Mouse (Mus musculus): ENCODE results near the gene Abca12. TPM values are rescaled to one million over a fixed set of nuclear protein-coding genes. Genes with fewer than 3 reads are reported as not detected.

Gene Abca12
- polyA plus RNA-seq, 1 experiment from 2014 or later, result 0.07 TPM

DNA sequence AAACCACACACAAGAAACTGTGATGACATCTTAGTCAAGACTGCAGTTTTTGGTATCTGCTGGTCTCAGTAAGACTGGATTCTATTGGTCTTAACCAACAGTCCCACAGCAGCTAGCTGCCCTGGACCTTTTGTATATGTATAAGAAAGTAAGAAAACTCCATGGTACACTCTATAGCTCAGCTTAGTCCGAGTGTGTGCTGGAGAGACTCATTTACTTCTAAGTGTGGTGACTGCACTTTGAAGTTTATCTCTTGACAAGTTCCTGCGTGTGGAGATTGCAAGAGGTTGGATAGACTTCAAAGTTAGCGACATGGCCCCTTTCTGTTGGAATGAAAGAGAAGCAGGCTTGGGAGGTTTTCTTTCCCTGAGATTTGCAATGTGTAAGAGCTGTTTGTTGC is 17.1 kb downstream of the Abca12 start:
- no peak overlapping the region for H3K9ac ChIP-seq (replicated peaks; ENCODE audit: low read depth, low read length)
- 84% methylated on average over 3 of the region's 3 CpGs for WGBS
- no peaks in the 10 kb centered on the region for H3K9me3 ChIP-seq (ENCODE audit: control insufficient read depth, low read length)
- no peak overlapping the region for H3K4me3 ChIP-seq (ENCODE audit: low read depth, low read length)
- no peaks in the 10 kb centered on the region for H3K27me3 ChIP-seq (ENCODE audit: control insufficient read depth, insufficient read depth, low read length)
- no peaks in the 10 kb centered on the region for H3K36me3 ChIP-seq (ENCODE audit: control insufficient read depth, insufficient read depth, low read length)
- H3K4me1 ChIP-seq (ENCODE audit: control insufficient read depth, insufficient read depth, low read length), result no peaks in the 10 kb centered on the region
- no peak for ATAC-seq (ENCODE audit: low read depth)
- H3K4me2 ChIP-seq (ENCODE audit: low read depth, low read length), result no peak overlapping the region
- no peak overlapping the region for H3K27ac ChIP-seq (ENCODE audit: low read depth, low read length)

DNA sequence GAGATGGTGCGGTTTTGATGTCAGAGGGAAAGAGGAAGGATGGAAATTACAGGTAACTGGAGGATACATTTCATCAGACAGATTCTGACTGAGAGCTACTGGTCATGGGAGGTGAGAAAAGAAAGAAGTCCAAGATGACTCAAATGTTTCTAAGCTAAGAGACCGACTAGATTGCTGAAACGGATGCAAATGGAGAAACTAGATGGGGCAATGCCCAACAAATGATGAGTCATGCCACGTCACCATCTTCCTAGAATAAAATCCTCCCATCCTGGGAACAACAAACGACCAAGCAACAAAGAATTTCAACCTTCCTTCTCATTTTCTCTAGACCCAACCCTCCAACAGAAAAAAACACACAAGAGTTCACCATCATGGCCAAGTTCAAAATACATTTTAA is 18.6 kb downstream of the Abca12 start:
- 91% methylated on average over 5 of the region's 5 CpGs for WGBS
- Histone ChIP-seq H3K4me2 (ENCODE audit: low read depth, low read length) (no peak overlapping the region), H3K4me1 (ENCODE audit: control insufficient read depth, insufficient read depth, low read length) (no peaks in the 10 kb centered on the region), H3K27ac (ENCODE audit: low read depth, low read length) (no peak overlapping the region), H3K36me3 (ENCODE audit: control insufficient read depth, insufficient read depth, low read length) (no peaks in the 10 kb centered on the region), H3K9ac (replicated peaks; ENCODE audit: low read depth, low read length) (no peak overlapping the region), H3K9me3 (ENCODE audit: control insufficient read depth, low read length) (no peaks in the 10 kb centered on the region), H3K27me3 (ENCODE audit: control insufficient read depth, insufficient read depth, low read length) (no peaks in the 10 kb centered on the region), H3K4me3 (ENCODE audit: low read depth, low read length) (no peak overlapping the region)
- no peak for ATAC-seq (ENCODE audit: low read depth)

DNA sequence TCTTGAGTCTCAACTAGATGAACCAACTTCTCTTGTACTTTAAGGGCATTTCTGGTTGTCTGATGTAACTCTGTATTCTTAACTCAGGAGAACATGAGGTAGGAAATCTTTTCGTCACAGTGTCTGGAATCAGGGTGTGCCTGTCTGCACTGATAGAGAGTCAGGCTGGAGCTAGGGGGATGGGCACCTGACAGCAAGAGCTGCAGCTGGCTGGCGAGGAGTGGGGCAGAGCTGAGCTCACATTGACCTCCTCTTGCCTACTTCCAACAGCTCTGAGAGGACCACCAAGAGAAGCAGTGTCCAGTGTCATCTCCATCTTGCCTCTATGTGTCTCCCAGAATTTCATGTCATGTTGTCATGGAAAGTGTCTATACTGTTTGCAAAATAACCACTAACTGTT is 20.5 kb downstream of the Abca12 start:
- H3K9ac ChIP-seq (replicated peaks; ENCODE audit: low read depth, low read length), result no peak overlapping the region
- H3K4me3 ChIP-seq (ENCODE audit: low read depth, low read length), result no peak overlapping the region
- 72% methylated on average over 2 of the region's 2 CpGs for WGBS
- H3K36me3 ChIP-seq (ENCODE audit: control insufficient read depth, insufficient read depth, low read length), result no peaks in the 10 kb centered on the region
- no peaks in the 10 kb centered on the region for H3K4me1 ChIP-seq (ENCODE audit: control insufficient read depth, insufficient read depth, low read length)
- no peaks in the 10 kb centered on the region for H3K27me3 ChIP-seq (ENCODE audit: control insufficient read depth, insufficient read depth, low read length)
- H3K4me2 ChIP-seq (ENCODE audit: low read depth, low read length), result no peak overlapping the region
- no peak overlapping the region for H3K27ac ChIP-seq (ENCODE audit: low read depth, low read length)
- no peaks in the 10 kb centered on the region for H3K9me3 ChIP-seq (ENCODE audit: control insufficient read depth, low read length)
- no peak for ATAC-seq (ENCODE audit: low read depth)

DNA sequence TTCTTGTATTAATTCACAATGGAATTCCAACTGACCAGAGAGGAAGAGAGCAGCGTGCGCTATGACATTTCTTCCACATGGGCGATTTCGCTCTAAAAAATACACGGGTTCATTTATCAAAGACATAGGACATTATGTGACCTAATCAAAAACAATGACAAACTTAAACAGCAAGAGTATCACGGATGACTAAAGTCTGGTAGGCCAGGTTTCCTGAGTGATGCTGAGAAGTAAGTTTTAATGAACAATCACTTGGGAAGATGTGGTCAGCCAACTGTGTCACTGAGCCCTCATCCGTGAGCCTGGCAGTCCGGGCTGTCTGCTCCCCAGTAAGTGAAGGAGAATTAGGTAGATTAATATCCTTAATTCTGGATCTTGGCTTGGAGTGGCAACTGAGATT is 21.2 kb downstream of the Abca12 start:
- Histone ChIP-seq H3K9me3 (ENCODE audit: control insufficient read depth, low read length) (no peaks in the 10 kb centered on the region), H3K36me3 (ENCODE audit: control insufficient read depth, insufficient read depth, low read length) (no peaks in the 10 kb centered on the region), H3K4me1 (ENCODE audit: control insufficient read depth, insufficient read depth, low read length) (no peaks in the 10 kb centered on the region), H3K27me3 (ENCODE audit: control insufficient read depth, insufficient read depth, low read length) (no peaks in the 10 kb centered on the region), H3K9ac (replicated peaks; ENCODE audit: low read depth, low read length) (no peak overlapping the region), H3K4me3 (ENCODE audit: low read depth, low read length) (no peak overlapping the region), H3K27ac (ENCODE audit: low read depth, low read length) (no peak overlapping the region), H3K4me2 (ENCODE audit: low read depth, low read length) (no peak overlapping the region)
- WGBS, result 90% methylated on average over 8 of the region's 8 CpGs
- ATAC-seq (ENCODE audit: low read depth), result no peak

DNA sequence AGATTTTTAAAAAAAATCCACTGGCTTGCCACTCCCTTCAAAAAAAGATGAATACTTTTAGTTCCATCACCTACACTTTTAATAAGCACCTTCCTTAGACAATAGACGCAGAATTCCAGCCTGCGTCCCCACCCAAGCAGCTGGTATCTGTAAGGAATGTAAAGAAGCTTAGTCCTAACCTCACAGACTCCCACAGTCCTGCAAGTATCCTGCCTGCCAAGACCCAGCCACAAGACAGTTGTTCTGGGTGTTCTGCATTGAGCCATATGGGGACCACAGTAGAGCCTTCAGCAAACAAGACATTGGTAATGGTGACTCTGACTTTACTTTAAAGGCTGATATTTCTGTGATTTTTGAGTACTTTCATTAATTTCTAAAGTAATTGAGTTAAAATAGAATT is 22.2 kb downstream of the Abca12 start:
- WGBS, result 95% methylated on average over 2 of the region's 2 CpGs
- no peak overlapping the region for H3K4me3 ChIP-seq (ENCODE audit: low read depth, low read length)
- no peaks in the 10 kb centered on the region for H3K4me1 ChIP-seq (ENCODE audit: control insufficient read depth, insufficient read depth, low read length)
- H3K27ac ChIP-seq (ENCODE audit: low read depth, low read length), result no peak overlapping the region
- H3K27me3 ChIP-seq (ENCODE audit: control insufficient read depth, insufficient read depth, low read length), result no peaks in the 10 kb centered on the region
- H3K36me3 ChIP-seq (ENCODE audit: control insufficient read depth, insufficient read depth, low read length), result no peaks in the 10 kb centered on the region
- no peak overlapping the region for H3K9ac ChIP-seq (replicated peaks; ENCODE audit: low read depth, low read length)
- H3K4me2 ChIP-seq (ENCODE audit: low read depth, low read length), result no peak overlapping the region
- no peaks in the 10 kb centered on the region for H3K9me3 ChIP-seq (ENCODE audit: control insufficient read depth, low read length)
- no peak for ATAC-seq (ENCODE audit: low read depth)

DNA sequence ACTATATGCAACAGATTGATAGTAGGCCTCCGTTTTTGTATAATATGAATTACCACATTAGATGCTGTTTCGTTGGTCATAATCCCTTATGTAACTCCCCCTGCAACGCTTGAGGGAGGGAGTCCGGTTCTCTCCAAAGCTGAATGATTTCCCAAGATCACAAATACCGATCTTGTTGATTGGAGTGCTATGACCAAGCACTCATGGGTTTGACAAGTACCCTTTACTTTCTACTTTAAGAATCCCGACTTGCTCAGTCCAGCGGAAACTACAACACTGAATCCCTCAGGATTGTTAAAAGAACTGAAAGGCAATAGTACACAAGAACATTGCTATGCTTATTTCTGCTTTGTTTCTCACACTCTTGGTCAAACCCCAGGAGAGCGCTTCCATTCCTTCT is 28.1 kb downstream of the Abca12 start:
- no peak for ATAC-seq (ENCODE audit: low read depth)
- Histone ChIP-seq H3K9me3 (ENCODE audit: control insufficient read depth, low read length) (no peaks in the 10 kb centered on the region), H3K4me3 (ENCODE audit: low read depth, low read length) (no peak overlapping the region), H3K27me3 (ENCODE audit: control insufficient read depth, insufficient read depth, low read length) (no peaks in the 10 kb centered on the region), H3K27ac (ENCODE audit: low read depth, low read length) (no peak overlapping the region), H3K9ac (replicated peaks; ENCODE audit: low read depth, low read length) (no peak overlapping the region), H3K36me3 (ENCODE audit: control insufficient read depth, insufficient read depth, low read length) (no peaks in the 10 kb centered on the region), H3K4me2 (ENCODE audit: low read depth, low read length) (no peak overlapping the region), H3K4me1 (ENCODE audit: control insufficient read depth, insufficient read depth, low read length) (no peaks in the 10 kb centered on the region)
- 92% methylated on average over 8 of the region's 8 CpGs for WGBS

DNA sequence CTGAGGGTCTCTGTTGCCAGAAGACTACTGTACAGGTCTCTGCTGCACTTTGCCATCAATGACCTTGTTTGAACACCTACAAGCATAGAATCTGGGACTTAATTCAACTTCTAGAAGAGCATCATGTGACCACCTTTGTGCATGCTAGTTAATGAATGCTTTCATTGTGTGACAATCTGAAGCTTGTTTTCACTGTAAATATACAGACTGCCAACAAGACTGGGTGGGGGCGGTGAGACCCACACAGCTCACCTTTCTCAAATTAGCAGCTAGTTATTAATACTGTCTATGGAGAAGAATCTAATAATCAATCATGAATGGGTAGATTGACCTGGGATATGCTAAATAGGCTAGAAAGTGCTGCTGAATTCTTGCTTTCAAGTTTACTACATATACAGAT is 30.6 kb downstream of the Abca12 start:
- WGBS, result 80% methylated on average over 1 of the region's 1 CpGs
- H3K9ac ChIP-seq (replicated peaks; ENCODE audit: low read depth, low read length), result no peak overlapping the region
- H3K36me3 ChIP-seq (ENCODE audit: control insufficient read depth, insufficient read depth, low read length), result no peaks in the 10 kb centered on the region
- no peak overlapping the region for H3K4me3 ChIP-seq (ENCODE audit: low read depth, low read length)
- no peak for ATAC-seq (ENCODE audit: low read depth)
- no peaks in the 10 kb centered on the region for H3K9me3 ChIP-seq (ENCODE audit: control insufficient read depth, low read length)
- H3K4me1 ChIP-seq (ENCODE audit: control insufficient read depth, insufficient read depth, low read length), result no peaks in the 10 kb centered on the region
- no peak overlapping the region for H3K27ac ChIP-seq (ENCODE audit: low read depth, low read length)
- no peak overlapping the region for H3K4me2 ChIP-seq (ENCODE audit: low read depth, low read length)
- H3K27me3 ChIP-seq (ENCODE audit: control insufficient read depth, insufficient read depth, low read length), result no peaks in the 10 kb centered on the region

DNA sequence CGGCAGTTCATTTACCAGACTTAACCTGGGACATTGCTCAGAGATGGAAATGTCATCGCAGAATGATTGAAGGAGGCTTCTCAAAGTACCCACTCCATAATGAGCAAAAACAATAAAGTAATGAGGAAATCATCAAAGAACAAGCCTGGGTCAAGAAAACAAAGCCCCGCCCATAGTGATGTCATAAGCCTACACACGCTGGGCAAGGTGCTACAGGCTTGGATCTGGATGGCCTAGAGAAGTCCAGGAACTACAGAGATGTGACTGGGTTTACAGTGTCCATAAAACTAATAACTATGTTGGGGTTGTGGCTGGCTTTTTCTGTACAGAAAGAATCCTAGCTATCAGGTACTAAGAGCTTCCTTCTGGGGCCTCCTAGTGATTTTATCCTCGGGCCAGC is 41.6 kb downstream of the Abca12 start:
- no peak for ATAC-seq (ENCODE audit: low read depth)

DNA sequence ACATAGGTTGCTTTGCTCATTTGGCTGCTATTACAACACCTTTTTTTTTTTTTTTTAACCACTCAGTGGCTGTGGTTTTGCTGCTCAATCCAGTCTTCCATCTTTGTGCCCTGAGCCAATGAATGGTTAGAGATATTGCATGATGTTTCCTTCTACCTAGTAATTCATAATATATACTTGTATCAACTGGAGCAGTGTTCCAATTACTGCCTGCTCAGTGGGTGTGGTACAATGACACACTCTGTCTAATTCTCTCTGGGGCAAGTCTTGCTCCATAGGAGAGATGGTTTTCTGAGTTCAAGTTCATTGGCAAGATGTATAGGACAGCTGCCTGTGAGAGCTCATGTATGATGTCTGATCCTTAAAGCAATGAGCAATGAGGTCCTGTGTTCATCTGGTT is 44.4 kb downstream of the Abca12 start:
- H3K4me3 ChIP-seq (ENCODE audit: low read depth, low read length), result no peak overlapping the region
- no peak overlapping the region for H3K4me2 ChIP-seq (ENCODE audit: low read depth, low read length)
- ATAC-seq (ENCODE audit: low read depth), result no peak
- H3K36me3 ChIP-seq (ENCODE audit: control insufficient read depth, insufficient read depth, low read length), result no peaks in the 10 kb centered on the region
- no peak overlapping the region for H3K27ac ChIP-seq (ENCODE audit: low read depth, low read length)
- H3K9me3 ChIP-seq (ENCODE audit: control insufficient read depth, low read length), result no peaks in the 10 kb centered on the region
- no peaks in the 10 kb centered on the region for H3K27me3 ChIP-seq (ENCODE audit: control insufficient read depth, insufficient read depth, low read length)
- H3K9ac ChIP-seq (replicated peaks; ENCODE audit: low read depth, low read length), result no peak overlapping the region
- no peaks in the 10 kb centered on the region for H3K4me1 ChIP-seq (ENCODE audit: control insufficient read depth, insufficient read depth, low read length)

More for the DNA sequence above, 41.6 kb downstream of the Abca12 start:
- Histone ChIP-seq H3K4me1 (ENCODE audit: control insufficient read depth, insufficient read depth, low read length) (no peaks in the 10 kb centered on the region), H3K27ac (ENCODE audit: low read depth, low read length) (no peak overlapping the region), H3K36me3 (ENCODE audit: control insufficient read depth, insufficient read depth, low read length) (no peaks in the 10 kb centered on the region), H3K4me3 (ENCODE audit: low read depth, low read length) (no peak overlapping the region), H3K27me3 (ENCODE audit: control insufficient read depth, insufficient read depth, low read length) (no peaks in the 10 kb centered on the region), H3K9me3 (ENCODE audit: control insufficient read depth, low read length) (no peaks in the 10 kb centered on the region), H3K4me2 (ENCODE audit: low read depth, low read length) (no peak overlapping the region), H3K9ac (replicated peaks; ENCODE audit: low read depth, low read length) (no peak overlapping the region)
- WGBS, result 93% methylated on average over 5 of the region's 5 CpGs

DNA sequence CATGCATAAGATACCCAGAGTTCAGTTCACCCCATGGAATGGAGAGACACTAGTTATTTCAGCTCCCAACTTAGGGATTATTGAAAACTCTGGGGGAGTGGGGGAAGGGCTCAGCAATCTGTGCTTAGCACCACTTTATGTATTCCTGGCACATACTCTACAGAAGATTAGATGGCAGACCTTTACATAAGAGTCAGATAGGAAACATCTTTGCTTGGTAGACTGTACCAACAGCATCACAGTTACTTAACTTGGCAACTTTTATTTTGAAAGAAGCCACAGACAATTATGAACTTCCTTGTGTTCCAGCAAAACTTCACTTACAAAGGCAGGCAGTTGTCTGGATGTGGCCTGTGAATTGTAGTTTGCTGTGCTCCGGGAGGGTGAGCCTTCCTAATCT is 46.9 kb downstream of the Abca12 start:
- 94% methylated on average over 1 of the region's 1 CpGs for WGBS
- no peaks in the 10 kb centered on the region for H3K36me3 ChIP-seq (ENCODE audit: control insufficient read depth, insufficient read depth, low read length)

More for the DNA sequence above, 46.9 kb downstream of the Abca12 start:
- H3K27ac ChIP-seq (ENCODE audit: low read depth, low read length), result no peak overlapping the region
- no peaks in the 10 kb centered on the region for H3K9me3 ChIP-seq (ENCODE audit: control insufficient read depth, low read length)
- no peak overlapping the region for H3K4me3 ChIP-seq (ENCODE audit: low read depth, low read length)
- H3K4me2 ChIP-seq (ENCODE audit: low read depth, low read length), result no peak overlapping the region
- no peaks in the 10 kb centered on the region for H3K27me3 ChIP-seq (ENCODE audit: control insufficient read depth, insufficient read depth, low read length)
- no peaks in the 10 kb centered on the region for H3K4me1 ChIP-seq (ENCODE audit: control insufficient read depth, insufficient read depth, low read length)
- no peak for ATAC-seq (ENCODE audit: low read depth)
- H3K9ac ChIP-seq (replicated peaks; ENCODE audit: low read depth, low read length), result no peak overlapping the region

All from neural tube, embryonic 14.5 days (tissue).